Mouse (Mus musculus) gastrocnemius, adult 2 months (tissue): ENCODE measurements around the gene Phospho1. TPM values are rescaled to one million over a fixed set of nuclear protein-coding genes. Genes with fewer than 3 reads are reported as not detected.

Experiments used
- DNase-seq: peaks from one replicate; pipeline ENCODE4 v3.0.0; 2022
- H3K27ac ChIP-seq: fragments of 200-600 bp; 2 replicates; pipeline ENCODE4 v1.8.1; 2022; ENCODE audit warnings: mild to moderate bottlenecking
- H3K4me3 ChIP-seq: fragments of 200-600 bp; 2 replicates; pipeline ENCODE4 v1.8.1; 2022; ENCODE audit warnings: mild to moderate bottlenecking, moderate library complexity
- CTCF ChIP-seq: fragments of 200-600 bp; IDR thresholded peaks from 2 replicates; pipeline ENCODE4 v1.8.1; 2022; ENCODE audit warnings: antibody characterized with exemption, mild to moderate bottlenecking, moderate library complexity
- intact Hi-C: fragments of 180-260 bp; cut with DNase I; formaldehyde crosslinking; loops from one replicate; pipeline ENCODE4 v1.15.1; 2025
- long read RNA-seq, 2 experiments: library from polyadenylated mRNA; stranded (forward); transcript quantifications; one replicate each; pipeline ENCODE4 v2.0.0; 2021
- total RNA-seq, 2 experiments: library from RNA; stranded (reverse); gene quantifications; 2 replicates each; pipeline ENCODE4 v1.2.3; 2021

The Phospho1 gene
- total RNA-seq = 100 to 1,000 TPM; 274 to 394 TPM
- long read RNA-seq, experiment 1, transcript Phospho1-202 (3 exons, 590 nt) = major isoform, 81 of 85 reads
- long read RNA-seq, experiment 1, partial matches to known transcripts = 3 of 85 reads
- long read RNA-seq, experiment 1, other reads (novel, unspliced or antisense) = 1 of 85 reads
- long read RNA-seq, experiment 2, transcript Phospho1-202 (3 exons, 590 nt) = major isoform, 100 of 105 reads
- long read RNA-seq, experiment 2, partial matches to known transcripts = 1 of 105 reads
- long read RNA-seq, experiment 2, other reads (novel, unspliced or antisense) = 4 of 105 reads

DNA sequence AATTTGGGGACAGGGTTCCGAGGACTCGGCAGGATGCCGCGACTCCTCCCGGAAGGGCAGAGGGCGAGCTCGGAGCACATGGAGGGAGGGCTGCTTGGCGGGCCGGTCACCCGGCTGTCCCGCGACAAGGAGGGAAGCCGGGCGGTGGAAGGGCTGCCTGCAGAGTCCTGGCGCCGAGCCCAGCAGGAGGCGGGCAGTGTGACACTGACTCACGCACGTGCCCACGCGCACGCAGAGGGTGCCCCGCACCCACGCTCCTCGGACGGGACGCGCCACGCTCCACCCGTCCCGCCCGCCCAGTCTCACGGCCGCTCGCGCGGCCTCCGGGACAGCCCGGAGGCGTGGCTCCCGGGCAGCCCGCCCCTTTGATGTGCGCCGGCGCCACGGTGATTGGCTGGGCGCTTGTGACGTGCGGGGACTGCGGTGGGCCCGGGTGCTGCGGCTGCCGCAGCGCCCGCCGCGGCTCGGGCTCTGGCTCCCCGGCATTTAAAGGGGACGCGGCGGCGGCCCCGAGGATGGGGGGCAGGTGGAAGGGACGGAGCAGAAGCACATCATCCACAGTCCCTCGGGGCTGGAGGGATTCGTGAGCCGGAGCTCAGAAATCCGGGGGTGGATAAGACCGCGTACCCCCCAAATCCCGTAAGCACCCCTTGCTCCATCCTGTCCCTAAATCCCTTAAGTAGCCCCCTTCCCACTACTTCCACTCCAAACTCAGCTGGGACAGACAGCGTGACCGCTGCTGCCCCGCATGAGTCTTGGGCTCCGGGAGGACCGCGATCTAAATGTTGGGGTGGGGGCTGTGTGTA is at the start of gene Phospho1:
Gene Phospho1 (plus strand): TSS at position 429 of the 806 bp plus-strand sequence.
- DNase-seq = peak; percentile 98
- H3K4me3 ChIP-seq = peak within 1 kb of the TSS; percentile 95
- TF ChIP-seq CTCF = no peak
- peak within 1 kb of the TSS; percentile 99 for H3K27ac ChIP-seq
- intact Hi-C loops = loop anchor here (2.0 kb wide), 1 partner anchor 47 kb away; no protein-coding TSS in a partner anchor

DNA sequence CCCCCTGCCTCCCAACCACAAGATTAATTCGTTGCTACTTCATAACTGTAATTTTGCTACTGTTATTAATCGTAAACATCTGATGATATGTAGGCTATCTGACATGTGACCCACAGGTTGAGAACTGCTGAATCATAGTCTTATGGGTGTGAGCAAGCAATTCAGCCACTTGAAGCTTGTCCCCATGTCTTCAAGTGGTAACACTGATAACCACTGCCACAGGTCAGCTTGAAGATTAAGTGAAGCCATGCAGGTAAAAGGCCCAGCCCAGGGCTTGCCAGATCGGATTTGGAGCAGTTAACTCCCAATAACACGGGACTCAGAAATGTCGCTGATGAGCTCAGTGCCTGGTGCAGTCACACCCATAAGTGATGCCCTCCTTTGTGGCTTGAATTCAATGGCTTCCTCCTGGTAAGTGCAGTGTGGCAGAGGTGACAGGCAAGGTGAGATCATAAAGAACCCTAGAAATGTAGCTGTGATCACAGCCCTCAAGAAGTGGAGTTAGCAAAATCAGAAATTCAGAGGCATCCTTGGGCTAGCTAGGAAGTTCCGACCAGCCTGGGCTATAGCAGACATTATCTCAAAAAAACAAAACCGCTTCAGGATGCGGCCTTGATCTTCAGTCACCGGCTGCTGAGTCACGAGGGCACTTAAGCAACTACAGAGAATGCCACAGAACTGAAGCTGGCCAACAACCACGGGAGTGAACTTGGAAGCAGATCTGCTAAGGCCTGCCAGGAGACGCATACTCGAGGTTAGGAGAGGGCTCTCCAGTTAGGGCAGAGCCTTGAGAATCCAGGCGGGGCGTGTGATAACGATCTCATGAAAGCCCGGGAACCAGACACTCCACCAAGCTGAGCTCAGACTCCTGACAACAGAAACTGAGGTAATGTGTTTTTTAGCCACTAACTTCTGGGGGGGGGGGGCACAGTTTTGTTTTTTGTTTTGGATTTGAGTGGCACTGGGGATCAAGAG is 46.7 kb upstream of the Phospho1 start:
- DNase-seq = peak; percentile 90
- Histone ChIP-seq H3K4me3 (peak overlapping the region; percentile 21; the same call in 1 of the 2 replicates), H3K27ac (peak overlapping the region; percentile 89)
- intact Hi-C loops = loop anchor here (2.0 kb wide), 1 partner anchor 47 kb away; the partner anchor contains the start of gene Phospho1
- no peak for TF ChIP-seq CTCF

DNA sequence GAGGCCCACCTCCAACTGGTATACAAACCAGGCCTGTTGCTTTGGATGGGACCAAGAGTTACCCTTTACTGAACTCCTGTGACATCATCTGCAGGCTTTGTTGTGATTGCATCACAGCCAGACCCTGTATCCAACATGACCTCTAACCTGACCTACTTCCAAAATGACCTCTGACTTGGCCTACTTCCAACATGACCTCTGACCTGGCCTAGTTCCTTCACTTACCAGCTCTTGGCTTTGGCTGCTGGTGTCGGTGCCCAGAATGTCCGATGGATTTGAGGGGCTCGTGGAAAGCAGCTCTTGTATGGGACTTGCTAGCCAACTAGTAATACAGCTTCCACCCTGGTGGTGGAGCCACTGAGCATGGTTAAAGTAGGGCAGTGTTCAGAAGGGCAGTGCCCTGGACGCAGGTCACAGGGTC is 45.5 kb upstream of the Phospho1 start:
- DNase-seq = peak; percentile 39
- Histone ChIP-seq H3K4me3 (no peak overlapping the region), H3K27ac (peak overlapping the region; percentile 89)
- peak; percentile 38 for TF ChIP-seq CTCF
- intact Hi-C loops = no loop called here

DNA sequence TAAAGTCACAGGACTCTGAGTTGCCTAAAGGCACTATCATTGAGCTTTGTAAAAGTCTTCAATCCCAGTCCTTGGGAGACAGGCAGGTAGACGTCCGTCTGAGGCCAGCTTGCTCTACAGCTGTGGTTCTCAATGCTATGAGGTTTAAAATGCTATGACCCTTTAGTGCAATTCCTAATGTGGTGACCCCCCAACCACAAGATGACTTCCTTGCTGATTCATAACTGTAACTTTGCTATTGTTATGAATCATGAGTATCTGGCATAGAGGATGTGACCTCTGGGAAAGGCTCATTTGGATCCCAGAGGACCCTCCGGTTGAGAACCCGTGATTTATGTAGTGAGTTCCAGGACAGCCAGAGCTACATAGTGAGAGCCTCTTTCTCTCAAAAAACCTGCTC is 44.9 kb upstream of the Phospho1 start:
- Histone ChIP-seq H3K27ac (peak overlapping the region; percentile 89), H3K4me3 (no peak overlapping the region)
- DNase-seq = no peak
- no peak for TF ChIP-seq CTCF
- intact Hi-C loops = no loop called here

DNA sequence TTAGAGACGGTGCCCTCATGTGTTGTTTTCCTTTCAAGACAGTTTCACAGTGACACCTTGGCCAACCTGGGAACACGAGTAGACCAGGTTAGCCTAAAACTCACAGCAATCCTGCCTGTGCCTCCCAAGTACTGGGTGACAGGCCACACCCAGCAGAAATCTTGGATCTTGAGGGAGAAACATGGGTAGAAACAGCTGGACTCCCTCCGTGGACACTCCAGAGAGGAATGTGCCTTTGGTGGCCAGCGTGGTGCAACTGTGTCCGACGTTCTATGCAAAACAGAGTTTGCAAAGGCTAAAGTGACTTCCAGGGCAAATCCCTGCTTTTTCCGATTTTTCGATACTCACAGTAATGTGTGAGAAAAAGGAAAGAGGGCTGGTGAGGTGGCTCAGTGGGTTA is 43.8 kb upstream of the Phospho1 start:
- no peak for TF ChIP-seq CTCF
- no peak for DNase-seq
- Histone ChIP-seq H3K4me3 (no peak overlapping the region), H3K27ac (no peak overlapping the region)
- intact Hi-C loops = no loop called here

DNA sequence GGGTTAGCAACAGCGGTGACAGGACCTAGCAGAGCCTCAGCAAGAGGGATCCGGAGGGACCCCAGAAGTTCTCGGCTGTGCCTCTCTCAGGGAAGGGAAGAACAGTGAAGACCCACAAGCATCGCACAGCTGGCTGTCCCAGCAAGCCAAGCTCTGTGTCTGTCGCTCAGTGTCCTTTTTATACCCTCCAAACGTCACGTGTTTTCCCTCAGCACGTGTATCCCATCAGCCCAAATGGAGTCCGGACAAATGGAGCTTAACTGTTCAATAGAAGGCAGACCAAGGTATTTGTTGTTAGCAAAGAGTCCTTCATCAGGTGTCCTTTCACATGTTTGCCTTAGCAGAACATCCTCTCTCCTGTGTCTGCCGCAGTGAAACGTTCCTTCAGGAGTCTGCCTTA is 42.7 kb upstream of the Phospho1 start:
- intact Hi-C loops = no loop called here
- no peak overlapping the region for H3K27ac ChIP-seq
- DNase-seq = no peak
- no peak for TF ChIP-seq CTCF
- no peak overlapping the region for H3K4me3 ChIP-seq

DNA sequence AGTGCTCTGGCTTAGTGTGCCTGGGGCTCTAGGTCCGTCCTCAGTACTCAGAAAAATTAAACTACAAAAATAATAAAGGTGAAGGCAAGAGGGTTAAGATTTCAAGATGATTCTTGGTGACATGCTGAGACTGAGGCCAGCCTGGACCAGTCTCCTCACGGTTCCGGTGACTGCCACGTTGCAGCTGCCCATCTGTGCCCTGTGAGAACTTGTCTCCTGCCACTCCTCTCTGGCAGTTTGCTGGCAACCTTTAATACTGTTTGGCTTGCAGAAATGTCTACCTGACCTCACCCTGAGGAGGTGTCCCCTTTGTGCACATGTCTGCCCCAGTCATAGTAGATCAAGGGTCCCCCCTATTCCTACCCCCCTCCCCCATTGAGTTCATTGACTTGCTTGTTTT is 40.8 kb upstream of the Phospho1 start:
- Histone ChIP-seq H3K27ac (no peak overlapping the region), H3K4me3 (no peak overlapping the region)
- no peak for DNase-seq
- no peak for TF ChIP-seq CTCF
- intact Hi-C loops = no loop called here

DNA sequence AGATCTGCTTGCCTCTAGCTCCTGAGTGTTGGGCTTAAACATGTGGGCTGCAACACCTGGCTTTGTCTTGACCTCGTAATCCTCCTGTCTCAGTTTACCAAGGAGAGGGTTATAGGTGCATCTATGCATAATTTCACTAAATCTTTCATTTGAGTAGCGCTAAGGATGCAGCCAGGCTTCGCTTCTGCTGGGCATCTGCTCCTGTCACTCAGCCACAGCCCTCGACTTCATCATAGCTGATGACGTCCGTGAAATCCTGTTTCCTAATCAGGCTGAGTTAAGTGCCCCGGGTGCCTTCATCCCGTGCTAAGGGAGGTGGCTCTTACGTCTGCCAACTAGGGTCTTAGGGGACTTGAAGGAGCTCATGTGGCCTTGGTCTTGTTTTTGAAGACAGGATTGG is 40.3 kb upstream of the Phospho1 start:
- TF ChIP-seq CTCF = no peak
- H3K27ac ChIP-seq = no peak overlapping the region
- DNase-seq = no peak

DNA sequence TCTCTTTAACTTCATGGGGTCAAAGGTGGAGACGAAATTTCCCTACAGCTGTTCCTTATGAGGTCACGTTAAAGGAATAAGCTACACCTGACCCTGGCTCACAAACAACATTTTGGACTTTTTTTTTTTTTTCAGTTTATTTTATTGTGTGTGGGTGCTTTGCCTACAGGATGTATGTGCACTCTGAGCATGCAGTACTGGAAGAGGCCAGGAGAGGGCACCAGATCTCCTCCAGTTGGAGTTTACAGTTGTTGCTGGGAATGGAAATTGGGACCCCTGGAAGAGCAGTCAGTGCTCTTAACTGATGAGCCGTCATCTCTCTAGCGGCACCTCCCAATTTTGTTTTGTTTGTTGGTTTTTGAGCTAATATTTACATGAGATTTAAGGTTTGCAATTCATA is 38.6 kb upstream of the Phospho1 start:
- TF ChIP-seq CTCF = peak; percentile 43
- DNase-seq = no peak
- H3K4me3 ChIP-seq = no peak overlapping the region
- intact Hi-C loops = no loop called here
- H3K27ac ChIP-seq = no peak overlapping the region

More for the DNA sequence above, 40.3 kb upstream of the Phospho1 start:
- intact Hi-C loops = no loop called here
- no peak overlapping the region for H3K4me3 ChIP-seq

DNA sequence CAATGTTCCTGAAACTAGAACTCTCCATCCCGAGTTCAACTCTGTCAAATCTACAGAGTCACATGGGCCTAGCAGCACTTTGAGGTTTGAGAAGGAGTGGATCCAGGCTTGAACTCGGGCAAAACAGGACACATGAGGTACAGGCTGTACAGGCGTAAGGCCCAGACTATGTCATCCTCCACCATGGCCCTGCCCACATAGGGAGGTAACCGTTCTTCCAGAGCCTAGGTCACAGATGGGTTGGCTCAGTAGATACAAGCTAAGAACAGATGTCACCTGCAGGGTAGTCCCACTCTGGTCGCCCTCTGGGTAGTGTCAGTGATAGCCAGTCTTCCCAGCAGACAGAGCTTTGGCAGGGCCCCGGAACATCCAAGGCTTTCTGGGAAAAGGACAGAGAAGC is 37.8 kb upstream of the Phospho1 start:
- H3K4me3 ChIP-seq = no peak overlapping the region
- no peak for TF ChIP-seq CTCF
- intact Hi-C loops = no loop called here
- no peak for DNase-seq
- 0 out of 2 replicates have a peak overlapping the region, but pooled peaks have one; percentile 7 for H3K27ac ChIP-seq

DNA sequence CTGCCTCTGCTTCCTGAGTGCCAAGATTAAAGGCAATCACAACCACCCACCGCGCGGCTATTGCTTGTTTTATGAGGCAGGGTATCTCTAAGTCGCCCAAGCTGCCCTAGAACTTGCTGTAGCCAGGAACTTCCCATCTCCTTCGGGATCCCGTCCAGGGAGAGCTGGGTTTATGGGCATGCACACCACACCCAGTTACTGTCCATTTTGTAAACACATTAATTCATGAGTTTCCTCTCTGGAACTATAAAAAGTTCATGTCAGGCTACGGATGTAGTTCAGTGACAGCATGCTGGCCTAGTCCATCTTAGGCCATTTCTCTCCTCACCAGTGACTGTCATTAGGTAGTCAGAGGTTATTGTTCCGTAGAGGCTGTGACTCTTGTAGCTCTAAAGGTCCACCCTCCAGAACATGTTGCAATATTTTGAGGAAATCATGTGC is 34.8 kb upstream of the Phospho1 start:
- H3K4me3 ChIP-seq = no peak overlapping the region
- intact Hi-C loops = no loop called here
- peak overlapping the region; percentile 46 for H3K27ac ChIP-seq
- no peak for TF ChIP-seq CTCF
- DNase-seq = peak; percentile 39

DNA sequence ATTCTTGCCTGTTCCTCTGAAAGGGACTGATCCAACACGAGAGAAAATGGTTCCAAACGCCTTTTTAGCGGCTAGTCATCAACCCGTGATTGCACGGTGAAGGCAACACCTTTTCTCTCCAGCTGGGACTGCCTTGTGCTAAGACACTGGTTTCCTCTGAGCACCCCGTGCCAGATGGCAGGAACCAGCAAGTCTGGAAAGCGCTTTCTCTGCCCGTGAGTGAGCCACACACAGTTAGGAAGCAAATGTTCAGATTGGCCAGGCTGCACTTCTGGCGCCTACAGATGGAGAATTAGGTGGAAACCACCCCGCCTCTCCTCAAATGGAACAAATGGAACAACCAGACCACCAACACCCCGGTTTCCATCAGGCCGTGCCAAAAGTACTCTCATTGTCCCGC is 32.5 kb upstream of the Phospho1 start:
- TF ChIP-seq CTCF = no peak
- H3K4me3 ChIP-seq = no peak overlapping the region
- H3K27ac ChIP-seq = peak overlapping the region; percentile 63
- DNase-seq = peak; percentile 52
- intact Hi-C loops = no loop called here
